Comparison of ENCODE assay signal across 8 mouse cellular contexts in genomic region chr12:101957079-101957941, GRCm38 (mm10). TPM values are rescaled to one million over a fixed set of nuclear protein-coding genes. Genes with fewer than 3 reads are reported as not detected.
DNase-seq lines count a peak whose midpoint lies in the region; ATAC-seq and TF ChIP-seq lines count a peak whose summit lies in the region.

No protein-coding gene starts in this region.

- POLR2A ChIA-PET in Patski (lab: Charles Lee) = no interaction called here

- peak overlapping the region; percentile 70 for H3K4me2 ChIP-seq in kidney, embryonic 16.5 days (replicated peaks; ENCODE audit: low read depth, low read length)
- peak overlapping the region; percentile 64 for H3K4me2 ChIP-seq in forebrain, embryonic 15.5 days (replicated peaks)
- peak overlapping the region; percentile 59 for H3K4me2 ChIP-seq in liver, embryonic 14.5 days (ENCODE audit: low read depth)
- peak overlapping the region; percentile 67 for H3K4me2 ChIP-seq in stomach, embryonic 15.5 days

- H3K9ac ChIP-seq in kidney, embryonic 16.5 days (replicated peaks; ENCODE audit: low read length) = peak overlapping the region; percentile 91
- H3K9ac ChIP-seq in forebrain, embryonic 15.5 days (replicated peaks) = peak overlapping the region; percentile 84
- peak overlapping the region; percentile 82 for H3K9ac ChIP-seq in liver, embryonic 14.5 days (replicated peaks)
- peak overlapping the region; percentile 63 for H3K9ac ChIP-seq in stomach, embryonic 15.5 days

- DNase-seq in kidney, postnatal 25 days = no peak
- DNase-seq in Patski (ENCODE audit: low read depth, low spot score) = no peak
- no peak for DNase-seq in liver, embryonic 14.5 days (ENCODE audit: low read depth in 3 of 3, low spot score in 3 of 3)
- no peak for DNase-seq in urinary bladder, postnatal 36 days (ENCODE audit: low spot score in 2 of 2)
- DNase-seq in cerebellum, postnatal 4 days (ENCODE audit: low spot score in 2 of 2) = no peak

- TF ChIP-seq EP300 in liver, embryonic 14.5 days (IDR thresholded peaks at IDR 0.05; ENCODE audit: low read depth) = no peak

- 13% methylated on average over 26 of the region's 26 CpGs for WGBS in kidney, embryonic 16.5 days
- WGBS in forebrain, embryonic 15.5 days = 11% methylated on average over 26 of the region's 26 CpGs
- WGBS in liver, embryonic 14.5 days (ENCODE audit: insufficient replicate concordance) = 7% methylated on average over 26 of the region's 26 CpGs
- 9% methylated on average over 26 of the region's 26 CpGs for WGBS in stomach, embryonic 15.5 days

- TF ChIP-seq CTCF in Patski (IDR thresholded peaks at IDR 0.05) = no peak
- TF ChIP-seq CTCF in liver, embryonic 14.5 days (IDR thresholded peaks at IDR 0.05; ENCODE audit: low read depth) = no peak

- no peaks in the 10 kb centered on the region for H3K36me3 ChIP-seq in kidney, embryonic 16.5 days (ENCODE audit: insufficient read depth, low read length)
- no peaks in the 10 kb centered on the region for H3K36me3 ChIP-seq in forebrain, embryonic 15.5 days
- no peaks in the 10 kb centered on the region for H3K36me3 ChIP-seq in liver, embryonic 14.5 days (replicated peaks; ENCODE audit: control insufficient read depth, insufficient read depth, low read depth)
- no peaks in the 10 kb centered on the region for H3K36me3 ChIP-seq in stomach, embryonic 15.5 days

- H3K27ac ChIP-seq in kidney, embryonic 16.5 days (ENCODE audit: low read length) = peak overlapping the region; percentile 69; the same call in 1 of the 2 replicates
- H3K27ac ChIP-seq in forebrain, embryonic 15.5 days (replicated peaks) = peak overlapping the region; percentile 78
- peak overlapping the region; percentile 51 for H3K27ac ChIP-seq in liver, embryonic 14.5 days
- H3K27ac ChIP-seq in stomach, embryonic 15.5 days = peak overlapping the region; percentile 78

- H3K9me3 ChIP-seq in kidney, embryonic 16.5 days (ENCODE audit: low read length) = no peaks in the 10 kb centered on the region
- H3K9me3 ChIP-seq in forebrain, embryonic 15.5 days = no peaks in the 10 kb centered on the region
- H3K9me3 ChIP-seq in liver, embryonic 14.5 days (ENCODE audit: control insufficient read depth, low read length) = no peaks in the 10 kb centered on the region
- no peaks in the 10 kb centered on the region for H3K9me3 ChIP-seq in stomach, embryonic 15.5 days

- in situ Hi-C loops in Patski (cut with MboI; ENCODE audit: low pct_unique_long_range_greater_than_20kb) = no loop called here

- ATAC-seq in kidney, embryonic 16.5 days (ENCODE audit: low FRiP score, low TSS enrichment) = no peak
- peak; percentile 18 for ATAC-seq in Patski
- no peak for ATAC-seq in forebrain, embryonic 15.5 days (replicated peaks)
- ATAC-seq in liver, embryonic 14.5 days (ENCODE audit: insufficient read depth) = no peak; the same call in 1 of the 2 replicates
- no peak; the same call in 1 of the 2 replicates for ATAC-seq in stomach, embryonic 15.5 days (ENCODE audit: insufficient read depth, low FRiP score, low read depth)

- no peaks in the 10 kb centered on the region for H3K27me3 ChIP-seq in kidney, embryonic 16.5 days (ENCODE audit: insufficient read depth, low read length)
- no peaks in the 10 kb centered on the region for H3K27me3 ChIP-seq in Patski
- H3K27me3 ChIP-seq in forebrain, embryonic 15.5 days = no peaks in the 10 kb centered on the region
- no peaks in the 10 kb centered on the region for H3K27me3 ChIP-seq in liver, embryonic 14.5 days (ENCODE audit: control insufficient read depth, insufficient read depth, low read length)
- H3K27me3 ChIP-seq in stomach, embryonic 15.5 days (replicated peaks) = no peaks in the 10 kb centered on the region

- H3K4me1 ChIP-seq in kidney, embryonic 16.5 days (ENCODE audit: insufficient read depth, low read length) = peaks cover 12% of the 10 kb centered on the region
- H3K4me1 ChIP-seq in forebrain, embryonic 15.5 days = peaks cover 19% of the 10 kb centered on the region
- H3K4me1 ChIP-seq in liver, embryonic 14.5 days (replicated peaks; ENCODE audit: control insufficient read depth in 2 of 2, insufficient read depth in 2 of 2, low read length in 1 of 2) = peaks cover 0 to 11% of the 10 kb centered on the region in 2 experiments; a peak in 2 of 4 replicates
- H3K4me1 ChIP-seq in stomach, embryonic 15.5 days = 0 out of 2 replicates have a peak, but pooled peaks cover 2% of the 10 kb centered on the region

- CTCF ChIA-PET in Patski (lab: Charles Lee) = no interaction called here

- H3K4me3 ChIP-seq in kidney, embryonic 16.5 days (ENCODE audit: low read length) = peak overlapping the region; percentile 94
- H3K4me3 ChIP-seq in forebrain, embryonic 15.5 days = peak overlapping the region; percentile 93
- H3K4me3 ChIP-seq in liver, embryonic 14.5 days (ENCODE audit: insufficient read depth in 1 of 2, low read depth in 2 of 2, low read length in 2 of 2) = peak overlapping the region; percentile 85 to 90
- peak overlapping the region; percentile 95 for H3K4me3 ChIP-seq in stomach, embryonic 15.5 days (replicated peaks)

RNA-seq across cellular contexts. Expression of gene Atxn3, which starts 0.7 kb away (rescaled TPM):
- 12.5 and 14.0 TPM in 2 replicates for polyA plus RNA-seq in kidney, embryonic 16.5 days (2015; fragmentation: Nextera tagmentation; extraction: Ambion mirVana)
- polyA plus RNA-seq in Patski (2021) = 16.1 TPM
- 12.8 and 14.0 TPM in 2 replicates for polyA plus RNA-seq in forebrain, embryonic 15.5 days (2015; fragmentation: Nextera tagmentation; extraction: Ambion mirVana)
- 3.8 and 5.5 TPM in 2 replicates for polyA plus RNA-seq in liver, embryonic 14.5 days (2012; rRNA removed)
- polyA plus RNA-seq in liver, embryonic 14.5 days (2014; fragmentation: Nextera tagmentation; extraction: Ambion mirVana) = 9.9 and 11.1 TPM in 2 replicates
- polyA plus RNA-seq in stomach, embryonic 15.5 days (2015; fragmentation: Nextera tagmentation; extraction: Ambion mirVana) = 11.8 and 14.6 TPM in 2 replicates

RNA-seq across cellular contexts. Expression of gene Cpsf2, which starts 18.5 kb away (rescaled TPM):
- polyA plus RNA-seq in kidney, embryonic 16.5 days (2015; fragmentation: Nextera tagmentation; extraction: Ambion mirVana) = 27.4 and 29.9 TPM in 2 replicates
- polyA plus RNA-seq in Patski (2021) = 31.0 TPM
- polyA plus RNA-seq in forebrain, embryonic 15.5 days (2015; fragmentation: Nextera tagmentation; extraction: Ambion mirVana) = 32.9 and 33.7 TPM in 2 replicates
- 6.3 and 10.1 TPM in 2 replicates for polyA plus RNA-seq in liver, embryonic 14.5 days (2012; rRNA removed)
- polyA plus RNA-seq in liver, embryonic 14.5 days (2014; fragmentation: Nextera tagmentation; extraction: Ambion mirVana) = 21.1 and 23.2 TPM in 2 replicates
- 24.4 and 25.4 TPM in 2 replicates for polyA plus RNA-seq in stomach, embryonic 15.5 days (2015; fragmentation: Nextera tagmentation; extraction: Ambion mirVana)

RNA-seq across cellular contexts. Expression of gene Trip11, which starts 44.2 kb away (rescaled TPM):
- polyA plus RNA-seq in kidney, embryonic 16.5 days (2015; fragmentation: Nextera tagmentation; extraction: Ambion mirVana) = 20.9 and 22.8 TPM in 2 replicates
- polyA plus RNA-seq in Patski (2021) = 17.7 TPM
- polyA plus RNA-seq in forebrain, embryonic 15.5 days (2015; fragmentation: Nextera tagmentation; extraction: Ambion mirVana) = 22.4 and 23.7 TPM in 2 replicates
- 1.4 and 2.2 TPM in 2 replicates for polyA plus RNA-seq in liver, embryonic 14.5 days (2012; rRNA removed)
- polyA plus RNA-seq in liver, embryonic 14.5 days (2014; fragmentation: Nextera tagmentation; extraction: Ambion mirVana) = 5.2 and 6.1 TPM in 2 replicates
- polyA plus RNA-seq in stomach, embryonic 15.5 days (2015; fragmentation: Nextera tagmentation; extraction: Ambion mirVana) = 32.3 and 35.9 TPM in 2 replicates
